ENCODE assay signal across 8 mouse cellular contexts in genomic region chr5:118172078-118172723, GRCm38 (mm10). TPM values are rescaled to one million over a fixed set of nuclear protein-coding genes. Genes with fewer than 3 reads are reported as not detected.
DNase-seq lines count a peak whose midpoint lies in the region; ATAC-seq and TF ChIP-seq lines count a peak whose summit lies in the region.

No protein-coding gene starts in this region.

- H3K4me3 ChIP-seq in kidney, postnatal 0 days (replicated peaks; ENCODE audit: low read depth, low read length), result peak overlapping the region; percentile 42
- H3K4me3 ChIP-seq in brown adipose tissue, adult 24 weeks (ENCODE audit: insufficient read depth, low read depth, low read length), result peak overlapping the region; percentile 59
- H3K4me3 ChIP-seq in hindbrain, embryonic 14.5 days (replicated peaks; ENCODE audit: low read length), result peak overlapping the region; percentile 53
- peak overlapping the region; percentile 31 for H3K4me3 ChIP-seq in midbrain, embryonic 13.5 days (replicated peaks)

- ATAC-seq in kidney, postnatal 0 days (replicated peaks; ENCODE audit: low FRiP score, low read depth), result no peak
- no peak for ATAC-seq in hindbrain, embryonic 14.5 days (ENCODE audit: low FRiP score)
- ATAC-seq in midbrain, embryonic 13.5 days, result no peak

- no peak for DNase-seq in kidney, postnatal 0 days (ENCODE audit: low spot score)
- no peak for DNase-seq in kidney, postnatal 25 days
- no peak for DNase-seq in hindbrain, embryonic 14.5 days (ENCODE audit: low spot score)
- no peak for DNase-seq in urinary bladder, postnatal 25 days (ENCODE audit: low spot score)
- DNase-seq in ovary, postnatal 14 days (ENCODE audit: low spot score), result no peak
- no peak for DNase-seq in kidney, adult 18-20 months

- no peaks in the 10 kb centered on the region for H3K36me3 ChIP-seq in kidney, postnatal 0 days (ENCODE audit: insufficient read depth, low read length)
- H3K36me3 ChIP-seq in hindbrain, embryonic 14.5 days (replicated peaks; ENCODE audit: control insufficient read depth, insufficient read depth), result no peaks in the 10 kb centered on the region
- no peaks in the 10 kb centered on the region for H3K36me3 ChIP-seq in midbrain, embryonic 13.5 days

- peaks cover 60% of the 10 kb centered on the region for H3K27me3 ChIP-seq in kidney, postnatal 0 days (ENCODE audit: insufficient read depth, low read length)
- H3K27me3 ChIP-seq in hindbrain, embryonic 14.5 days (ENCODE audit: control insufficient read depth, insufficient read depth, low read length), result peaks cover 71% of the 10 kb centered on the region
- peaks cover 85% of the 10 kb centered on the region for H3K27me3 ChIP-seq in midbrain, embryonic 13.5 days

- peak overlapping the region; percentile 59 for H3K4me2 ChIP-seq in kidney, postnatal 0 days (ENCODE audit: low read length)
- H3K4me2 ChIP-seq in hindbrain, embryonic 14.5 days (replicated peaks), result peak overlapping the region; percentile 95
- H3K4me2 ChIP-seq in midbrain, embryonic 13.5 days (replicated peaks), result peak overlapping the region; percentile 50

- no peak overlapping the region for H3K9ac ChIP-seq in kidney, postnatal 0 days (ENCODE audit: low read depth, low read length)
- peak overlapping the region; percentile 42 for H3K9ac ChIP-seq in hindbrain, embryonic 14.5 days
- H3K9ac ChIP-seq in midbrain, embryonic 13.5 days (replicated peaks), result 0 out of 2 replicates have a peak overlapping the region, but pooled peaks have one; percentile 44

- H3K4me1 ChIP-seq in kidney, postnatal 0 days (replicated peaks; ENCODE audit: insufficient read depth, low read length), result peaks cover 21% of the 10 kb centered on the region; the same call in 1 of the 2 replicates
- H3K4me1 ChIP-seq in brown adipose tissue, adult 24 weeks (ENCODE audit: control insufficient read depth, insufficient read depth, insufficient read length, low read length), result 0 out of 2 replicates have a peak, but pooled peaks cover 5% of the 10 kb centered on the region
- peaks cover 10% of the 10 kb centered on the region for H3K4me1 ChIP-seq in hindbrain, embryonic 14.5 days (replicated peaks; ENCODE audit: control insufficient read depth, insufficient read depth, low read length)
- H3K4me1 ChIP-seq in midbrain, embryonic 13.5 days (replicated peaks), result peaks cover 39% of the 10 kb centered on the region

- under 1% methylated on average over 27 of the region's 27 CpGs for WGBS in kidney, postnatal 0 days
- WGBS in hindbrain, embryonic 14.5 days, result 1% methylated on average over 27 of the region's 27 CpGs
- WGBS in midbrain, embryonic 13.5 days, result under 1% methylated on average over 27 of the region's 27 CpGs

- no peaks in the 10 kb centered on the region; the same call in 1 of the 2 replicates for H3K9me3 ChIP-seq in kidney, postnatal 0 days (replicated peaks; ENCODE audit: low read length)
- H3K9me3 ChIP-seq in hindbrain, embryonic 14.5 days (ENCODE audit: control insufficient read depth, low read length), result 0 out of 2 replicates have a peak, but pooled peaks cover 4% of the 10 kb centered on the region
- H3K9me3 ChIP-seq in midbrain, embryonic 13.5 days, result peaks cover 5% of the 10 kb centered on the region; the same call in 1 of the 2 replicates

- no peak for TF ChIP-seq CTCF in kidney, postnatal 0 days (IDR thresholded peaks at IDR 0.05; ENCODE audit: low read depth)

- H3K27ac ChIP-seq in kidney, postnatal 0 days, result no peak overlapping the region
- no peak overlapping the region for H3K27ac ChIP-seq in brown adipose tissue, adult 24 weeks (replicated peaks; ENCODE audit: low read depth, low read length)
- no peak overlapping the region for H3K27ac ChIP-seq in hindbrain, embryonic 14.5 days
- no peak overlapping the region for H3K27ac ChIP-seq in midbrain, embryonic 13.5 days

RNA-seq across cellular contexts. Expression of gene Hrk, which starts 7.8 kb away (rescaled TPM):
- 0.03 TPM in 1 of 2 replicates, not detected in the other for polyA plus RNA-seq in kidney, postnatal 0 days (2015; fragmentation: Nextera tagmentation; extraction: Ambion mirVana)
- not detected in 2 replicates for polyA plus RNA-seq in brown adipose tissue, adult 24 weeks (2012; ENCODE audit: insufficient read depth, insufficient read length, missing spikeins)
- 3.4 and 4.3 TPM in 2 replicates for polyA plus RNA-seq in hindbrain, embryonic 14.5 days (2014; fragmentation: Nextera tagmentation; extraction: Ambion mirVana)
- polyA plus RNA-seq in midbrain, embryonic 13.5 days (2015; fragmentation: Nextera tagmentation; extraction: Ambion mirVana), result 0.68 and 0.73 TPM in 2 replicates

RNA-seq across cellular contexts. Expression of gene Fbxw8, which starts 16.9 kb away (rescaled TPM):
- polyA plus RNA-seq in kidney, postnatal 0 days (2015; fragmentation: Nextera tagmentation; extraction: Ambion mirVana), result 23.9 and 24.7 TPM in 2 replicates
- 18.4 and 27.2 TPM in 2 replicates for polyA plus RNA-seq in brown adipose tissue, adult 24 weeks (2012; ENCODE audit: insufficient read depth, insufficient read length, missing spikeins)
- 21.0 TPM in 2 replicates for polyA plus RNA-seq in hindbrain, embryonic 14.5 days (2014; fragmentation: Nextera tagmentation; extraction: Ambion mirVana)
- 22.5 and 25.6 TPM in 2 replicates for polyA plus RNA-seq in midbrain, embryonic 13.5 days (2015; fragmentation: Nextera tagmentation; extraction: Ambion mirVana)
